Mouse (Mus musculus) central nervous system, embryonic 14 days (tissue): Measurements from ENCODE around the gene Hcrt. TPM values are rescaled to one million over a fixed set of nuclear protein-coding genes. Genes with fewer than 3 reads are reported as not detected.

ENCODE experiments used
- polyA plus RNA-seq: library from polyadenylated mRNA; depleted of rRNA; stranded (reverse); fragments of >200 nt; gene quantifications from 2 replicates; pipeline ENCODE4 v1.2.3, GENCODE M21; 2012; rRNA removed

The Hcrt gene
- 0.15 and 0.38 TPM in 2 replicates for polyA plus RNA-seq

DNA sequence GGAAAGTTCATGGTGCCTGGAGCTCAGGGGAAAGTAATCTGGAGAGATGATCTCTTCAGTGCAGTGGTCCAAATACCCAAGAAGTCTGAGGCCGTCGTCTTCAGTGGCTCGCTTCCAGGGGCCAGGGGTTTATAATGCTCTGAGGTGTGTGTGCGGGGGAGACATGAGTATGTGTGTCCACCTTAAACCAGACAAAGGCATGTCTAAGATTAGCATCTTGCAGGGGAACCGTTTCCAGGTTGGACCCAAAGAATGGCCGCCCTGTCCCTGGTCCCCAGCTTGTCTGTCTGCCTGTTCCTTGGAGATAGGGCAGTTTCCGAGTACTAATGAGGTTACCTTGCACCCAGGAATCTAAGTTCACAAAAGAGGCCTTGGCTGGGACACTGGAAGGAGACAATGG is at the start of gene Hcrt:
Gene Hcrt (minus strand): TSS at position 101 of the 400 bp plus-strand sequence.

DNA sequence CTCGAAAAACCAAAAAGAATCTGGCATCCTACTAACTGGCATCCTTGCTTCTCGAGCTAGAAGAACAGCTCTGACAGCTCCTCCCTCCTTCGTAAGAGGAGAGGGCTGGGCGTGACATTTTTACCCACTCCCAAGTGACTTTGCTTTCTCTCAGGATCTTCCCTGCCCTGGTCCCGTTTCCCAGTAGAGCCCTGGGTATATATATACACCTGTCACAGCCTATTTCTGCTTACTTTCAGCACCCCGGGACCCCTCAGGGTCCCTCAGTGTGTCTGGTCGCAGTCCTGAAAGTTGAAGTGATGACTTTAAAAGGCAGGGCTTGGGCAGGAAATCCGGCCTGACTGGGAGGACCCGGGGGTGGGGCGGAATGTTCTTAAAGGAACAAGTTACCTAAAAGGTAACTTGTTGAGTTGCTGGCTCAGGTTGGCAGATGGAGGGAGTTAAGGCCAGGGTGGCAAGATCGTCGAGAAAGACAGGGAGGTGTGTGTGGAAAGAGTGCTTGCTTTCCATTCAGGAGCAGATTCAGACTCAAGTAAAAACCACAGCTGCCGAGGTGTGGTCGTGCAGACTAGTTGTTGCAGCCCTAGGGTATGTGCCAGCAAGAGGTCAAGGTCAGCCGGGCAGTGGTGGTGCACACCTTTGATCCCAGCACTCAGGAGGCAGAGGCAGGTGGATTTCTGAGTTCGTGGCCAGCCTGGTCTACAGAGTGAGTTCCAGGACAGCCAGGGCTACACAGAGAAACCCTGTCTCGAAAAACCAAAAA is 8.1 kb upstream of the Hcrt start, which contains the start of gene Ghdc:
Gene Ghdc (minus strand): TSS at position 312 of the 763 bp plus-strand sequence.

DNA sequence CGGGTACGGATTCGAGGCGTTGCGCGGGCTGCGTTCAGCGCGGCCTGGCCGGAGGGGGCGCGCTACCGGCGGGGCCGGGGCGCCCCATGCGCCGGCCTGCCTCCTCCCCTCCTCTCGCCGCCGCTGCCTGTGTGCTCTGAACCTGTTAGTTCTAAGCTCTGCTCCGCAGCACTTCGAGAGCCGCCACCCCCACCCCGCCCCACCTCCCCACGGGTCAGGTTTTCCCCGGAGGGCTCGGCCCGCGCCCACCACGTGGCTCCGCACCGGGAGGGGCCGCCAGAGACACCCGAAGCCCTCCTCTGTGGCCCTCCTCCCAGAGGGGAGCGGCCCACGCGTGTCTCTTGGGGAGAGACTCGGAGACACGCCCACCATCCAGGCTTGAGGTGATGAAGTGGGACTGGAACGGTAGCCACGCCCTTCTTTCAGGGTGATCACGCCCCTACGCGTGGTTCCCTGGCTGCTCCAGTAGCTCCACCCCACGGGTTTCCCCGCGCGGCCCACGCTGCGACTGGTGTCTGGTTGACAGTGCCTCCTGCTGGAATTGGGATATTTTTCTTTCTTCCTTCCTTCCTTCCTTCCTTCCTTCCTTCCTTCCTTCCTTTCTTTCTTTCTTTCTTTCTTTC is 3.0 kb downstream of the Hcrt start, which contains the start of gene Kcnh4:
Gene Kcnh4 (minus strand): TSS at position 332 of the 623 bp plus-strand sequence.

DNA sequence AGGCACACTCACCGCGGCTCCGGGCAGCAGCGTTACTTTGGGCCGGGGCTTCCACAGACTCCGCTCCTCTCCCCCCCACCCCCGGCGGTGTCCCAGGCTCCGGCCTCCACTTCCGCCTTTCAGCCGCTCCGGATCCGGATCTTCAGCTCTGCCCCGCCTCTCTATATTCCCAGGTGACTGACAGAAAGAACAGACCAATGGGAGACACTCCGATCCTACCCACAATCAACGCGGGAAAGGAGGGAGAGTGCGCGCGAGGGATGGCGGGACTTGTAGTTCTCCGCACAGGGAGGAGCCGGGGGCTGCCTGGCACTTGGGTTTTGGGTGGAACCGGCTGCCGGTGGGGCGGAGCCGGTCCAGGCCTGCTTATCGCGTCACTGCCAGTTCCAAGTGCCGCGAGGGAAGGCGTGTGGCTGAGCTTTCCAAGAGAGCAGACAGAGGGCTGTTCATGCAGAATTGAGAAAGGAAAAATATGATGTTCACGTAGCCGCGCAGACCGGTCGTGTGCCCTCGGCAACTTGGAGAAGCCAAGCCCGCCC is 24.6 kb downstream of the Hcrt start, which contains the start of gene Rab5c:
Gene Rab5c (minus strand): TSS at position 150 of the 539 bp plus-strand sequence.

DNA sequence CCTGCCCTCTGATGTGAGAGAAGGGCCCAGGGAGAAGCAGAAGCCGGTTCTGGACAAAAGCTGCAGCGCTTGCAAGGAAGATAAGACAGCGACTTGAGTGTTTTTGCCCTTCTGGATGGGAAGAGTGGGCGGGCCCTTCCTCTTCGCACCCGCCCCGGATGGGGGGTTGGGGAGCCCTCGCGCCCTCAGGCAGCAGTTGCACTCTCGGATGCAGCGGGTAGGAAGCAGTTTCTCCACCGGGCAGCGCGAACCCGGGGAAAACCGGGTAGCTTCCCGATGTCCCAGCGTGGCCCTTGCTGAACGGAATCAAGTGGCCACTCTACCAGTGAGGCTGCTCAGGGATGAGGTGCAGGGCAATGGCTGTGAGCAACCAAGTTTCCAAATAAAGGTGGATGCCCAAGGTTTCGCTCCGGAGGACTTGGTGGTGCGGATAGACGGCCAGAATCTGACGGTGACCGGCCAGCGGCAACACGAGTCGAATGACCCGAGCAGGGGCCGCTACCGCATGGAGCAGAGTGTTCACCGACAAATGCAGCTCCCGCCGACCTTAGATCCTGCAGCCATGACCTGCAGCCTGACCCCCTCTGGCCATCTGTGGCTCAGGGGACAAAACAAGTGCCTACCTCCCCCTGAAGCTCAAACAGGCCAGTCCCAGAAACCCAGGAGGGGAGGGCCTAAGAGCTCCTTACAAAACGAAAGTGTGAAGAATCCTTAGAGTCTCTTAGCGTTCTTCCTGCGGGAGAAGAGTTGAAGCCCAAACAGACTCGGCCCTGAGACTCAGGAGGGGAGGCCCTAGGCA is 48.8 kb downstream of the Hcrt start, which contains the start of gene Hspb9:
Gene Hspb9 (plus strand): TSS at position 116 of the 799 bp plus-strand sequence.

DNA sequence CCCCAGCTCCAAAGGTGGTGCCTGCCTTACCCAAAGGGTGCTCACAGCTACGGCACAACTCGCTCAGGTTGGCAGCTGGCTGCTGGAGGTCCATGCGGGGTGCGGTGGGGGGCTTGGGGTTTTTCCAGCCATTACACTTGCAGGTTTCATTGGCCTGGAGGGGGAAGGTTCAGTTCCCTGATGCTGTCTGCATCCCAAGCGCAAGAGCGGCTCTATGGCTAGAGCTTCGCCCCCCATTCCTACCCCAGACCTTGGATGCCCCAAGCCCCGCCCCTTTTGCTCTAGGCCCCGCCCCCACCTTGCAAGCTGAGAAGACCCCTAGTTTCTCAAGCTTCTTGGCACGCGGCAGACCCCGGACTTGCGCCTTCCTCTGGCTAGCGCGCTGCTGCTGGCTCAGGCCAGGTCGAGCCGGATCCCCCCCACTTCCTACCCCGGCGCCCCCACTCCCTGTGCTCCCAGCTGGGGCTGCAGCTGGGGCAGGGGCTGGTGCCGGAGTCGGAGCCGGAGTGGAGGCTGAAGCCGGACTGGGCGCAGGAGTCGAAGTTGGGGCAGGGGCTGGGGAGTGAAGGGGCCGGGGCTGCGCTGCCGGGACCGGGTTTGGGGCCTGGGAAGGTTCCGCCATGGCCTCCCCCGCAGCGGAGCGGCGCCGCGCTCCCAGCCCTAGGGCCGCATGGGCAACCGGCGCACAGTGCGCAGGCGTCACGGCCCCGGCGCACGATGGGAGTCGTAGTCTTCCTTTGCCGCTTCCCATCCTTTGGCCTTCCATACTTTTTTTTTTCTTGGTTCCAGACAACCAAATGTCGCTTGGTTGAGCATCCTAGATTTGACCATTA is 50.7 kb downstream of the Hcrt start, which contains the start of gene Kat2a:
Gene Kat2a (minus strand): TSS at position 683 of the 833 bp plus-strand sequence.

Other genes starting within 250 kb of the Hcrt start
- gene Acly, start 234.9 kb downstream of the Hcrt start, polyA plus RNA-seq = 182 and 207 TPM in 2 replicates
- gene Ttc25, start 217.3 kb downstream of the Hcrt start, polyA plus RNA-seq = 1.6 and 1.7 TPM in 2 replicates
- 15.2 and 19.3 TPM in 2 replicates for gene Cnp, start 188.0 kb downstream of the Hcrt start, polyA plus RNA-seq
- 93.5 and 98.6 TPM in 2 replicates for gene Nkiras2, start 143.7 kb downstream of the Hcrt start, polyA plus RNA-seq
- gene Dnajc7, start 142.8 kb downstream of the Hcrt start, polyA plus RNA-seq = 241 and 259 TPM in 2 replicates
- 0.26 and 2.1 TPM in 2 replicates for gene Zfp385c, start 70.5 kb downstream of the Hcrt start, polyA plus RNA-seq
- 3.3 and 3.5 TPM in 2 replicates for gene Dhx58, start 58.7 kb downstream of the Hcrt start, polyA plus RNA-seq
- gene Kat2a, start 50.5 kb downstream of the Hcrt start, polyA plus RNA-seq = 62.1 and 66.2 TPM in 2 replicates
- gene Hspb9, start 49.1 kb downstream of the Hcrt start, polyA plus RNA-seq = not detected in 2 replicates
- 202 and 208 TPM in 2 replicates for gene Rab5c, start 24.7 kb downstream of the Hcrt start, polyA plus RNA-seq
- gene Kcnh4, start 3.0 kb downstream of the Hcrt start, polyA plus RNA-seq = 26.0 and 29.2 TPM in 2 replicates
- gene Ghdc, start 8.0 kb upstream of the Hcrt start, polyA plus RNA-seq = 5.9 and 8.0 TPM in 2 replicates
- gene Stat5b, start 87.8 kb upstream of the Hcrt start, polyA plus RNA-seq = 15.6 and 17.7 TPM in 2 replicates
- gene Stat5a, start 96.4 kb upstream of the Hcrt start, polyA plus RNA-seq = 1.7 and 2.7 TPM in 2 replicates
- 35.0 and 48.7 TPM in 2 replicates for gene Stat3, start 176.6 kb upstream of the Hcrt start, polyA plus RNA-seq
- gene Cavin1, start 208.0 kb upstream of the Hcrt start, polyA plus RNA-seq = 20.4 and 38.1 TPM in 2 replicates
- 146 and 170 TPM in 2 replicates for gene Atp6v0a1, start 246.5 kb upstream of the Hcrt start, polyA plus RNA-seq